In genomic region chr7:46661591-46662090, GRCm38 (mm10) we compare ENCODE assay signal across 21 mouse cellular contexts. TPM values are rescaled to one million over a fixed set of nuclear protein-coding genes. Genes with fewer than 3 reads are reported as not detected.
A peak's percentile ranks its signal among the peaks of the same experiment; 100 is the strongest.
DNase-seq lines count a peak whose midpoint lies in the region; ATAC-seq and TF ChIP-seq lines count a peak whose summit lies in the region.
"Had no signal": no experiment of that assay in that cellular context is flagged by ENCODE, and none has a peak within 500 bp of the region (broad histone marks: within the 10 kb centered on the region; RNA-seq: fewer than 3 reads in every experiment).

No protein-coding gene starts in this region.

- peak overlapping the region; percentile 39; the same call in 1 of the 2 replicates for H3K9ac ChIP-seq in hindbrain, embryonic 13.5 days
- no peak overlapping the region for H3K9ac ChIP-seq in midbrain, embryonic 14.5 days (replicated peaks; ENCODE audit: low read length)
- H3K9ac ChIP-seq in heart, embryonic 12.5 days, result no peak overlapping the region
- H3K9ac ChIP-seq: liver, postnatal 0 days had no signal

- peaks cover 37% of the 10 kb centered on the region for H3K36me3 ChIP-seq in G1E (replicated peaks)
- H3K36me3 ChIP-seq in hindbrain, embryonic 13.5 days, result no peaks in the 10 kb centered on the region
- H3K36me3 ChIP-seq in midbrain, embryonic 14.5 days (ENCODE audit: control insufficient read depth, insufficient read depth, low read length), result no peaks in the 10 kb centered on the region
- H3K36me3 ChIP-seq in heart, embryonic 12.5 days, result no peaks in the 10 kb centered on the region
- H3K36me3 ChIP-seq: embryonic facial prominence, embryonic 10.5 days had no signal

- peak overlapping the region; percentile 40; the same call in 1 of the 2 replicates for H3K4me3 ChIP-seq in G1E (ENCODE audit: low read depth, low read length)
- H3K4me3 ChIP-seq in hindbrain, embryonic 13.5 days, result peak overlapping the region; percentile 16
- peak overlapping the region; percentile 1; the same call in 1 of the 2 replicates for H3K4me3 ChIP-seq in midbrain, embryonic 14.5 days (replicated peaks; ENCODE audit: low read depth, low read length)
- H3K4me3 ChIP-seq in heart, embryonic 12.5 days, result no peak overlapping the region
- H3K4me3 ChIP-seq: embryonic facial prominence, embryonic 10.5 days; gastrocnemius, adult 2 months had no signal

- no peaks in the 10 kb centered on the region for H3K9me3 ChIP-seq in G1E (replicated peaks)
- no peaks in the 10 kb centered on the region for H3K9me3 ChIP-seq in hindbrain, embryonic 13.5 days
- no peaks in the 10 kb centered on the region for H3K9me3 ChIP-seq in midbrain, embryonic 14.5 days (ENCODE audit: control insufficient read depth, low read length)
- no peaks in the 10 kb centered on the region for H3K9me3 ChIP-seq in heart, embryonic 12.5 days (replicated peaks)
- H3K9me3 ChIP-seq: embryonic facial prominence, embryonic 10.5 days had no signal

- DNase-seq in G1E (ENCODE audit: low spot score), result no peak
- DNase-seq in embryo, embryonic 9.5 days (ENCODE audit: extremely low spot score), result peak; percentile 30
- DNase-seq in midbrain, embryonic 14.5 days, result peak; percentile 33
- DNase-seq in adrenal gland, postnatal 36 days, result no peak
- no peak for DNase-seq in thymus, postnatal 10 days (ENCODE audit: low spot score in 2 of 2)
- no peak for DNase-seq in gastrocnemius, adult 8-10 months (ENCODE audit: low spot score in 2 of 2)
- DNase-seq: cerebellum, adult 8-10 months; gastrocnemius, adult 2 months; kidney, adult 2 months; kidney, postnatal 4 days; liver, postnatal 0 days; right cerebral cortex, postnatal 25 days; thymus, adult 18-20 months had no signal

- H3K27me3 ChIP-seq in G1E (ENCODE audit: insufficient read depth, low read length), result no peaks in the 10 kb centered on the region
- H3K27me3 ChIP-seq in hindbrain, embryonic 13.5 days, result peaks cover 26% of the 10 kb centered on the region
- H3K27me3 ChIP-seq in midbrain, embryonic 14.5 days (ENCODE audit: control insufficient read depth, insufficient read depth, low read length), result peaks cover 6% of the 10 kb centered on the region; the same call in 1 of the 2 replicates
- H3K27me3 ChIP-seq in heart, embryonic 12.5 days (replicated peaks), result peaks cover 15% of the 10 kb centered on the region

- H3K4me2 ChIP-seq in hindbrain, embryonic 13.5 days, result peak overlapping the region; percentile 35; the same call in 1 of the 2 replicates
- H3K4me2 ChIP-seq in midbrain, embryonic 14.5 days (ENCODE audit: low read length), result peak overlapping the region; percentile 40
- H3K4me2 ChIP-seq in heart, embryonic 12.5 days, result no peak overlapping the region
- H3K4me2 ChIP-seq: heart, embryonic 11.5 days had no signal

- 12% methylated on average over 18 of the region's 18 CpGs for WGBS in hindbrain, embryonic 13.5 days
- 4% methylated on average over 18 of the region's 18 CpGs for WGBS in midbrain, embryonic 14.5 days
- 65% methylated on average over 18 of the region's 18 CpGs for WGBS in heart, embryonic 12.5 days

- TF ChIP-seq CTCF in G1E (IDR thresholded peaks at IDR 0.05; ENCODE audit: low read depth, low read length), result no peak

- no peak for ATAC-seq in G1E (ENCODE audit: extremely low read depth, insufficient number of reproducible peaks, low FRiP score, poor library complexity, severe bottlenecking)
- ATAC-seq in hindbrain, embryonic 13.5 days (ENCODE audit: low FRiP score), result no peak
- ATAC-seq in midbrain, embryonic 14.5 days (ENCODE audit: low FRiP score, low TSS enrichment), result no peak
- no peak for ATAC-seq in heart, embryonic 12.5 days (ENCODE audit: insufficient number of reproducible peaks, low FRiP score)
- ATAC-seq: activated CD4-positive, CD25-positive, alpha-beta regulatory T cell, adult 4 months; liver, postnatal 0 days had no signal

- peaks cover 46% of the 10 kb centered on the region for H3K4me1 ChIP-seq in G1E (ENCODE audit: insufficient read depth, low read depth, low read length)
- peaks cover 10% of the 10 kb centered on the region for H3K4me1 ChIP-seq in hindbrain, embryonic 13.5 days (replicated peaks)
- H3K4me1 ChIP-seq in midbrain, embryonic 14.5 days (ENCODE audit: control insufficient read depth, insufficient read depth, low read length), result 0 out of 2 replicates have a peak, but pooled peaks cover 3% of the 10 kb centered on the region
- no peaks in the 10 kb centered on the region for H3K4me1 ChIP-seq in heart, embryonic 12.5 days (replicated peaks)

- no peak overlapping the region for H3K27ac ChIP-seq in hindbrain, embryonic 13.5 days
- no peak overlapping the region for H3K27ac ChIP-seq in midbrain, embryonic 14.5 days (replicated peaks; ENCODE audit: low read depth, low read length)
- H3K27ac ChIP-seq in heart, embryonic 12.5 days (ENCODE audit: poor library complexity, severe bottlenecking), result no peak overlapping the region
- H3K27ac ChIP-seq: embryonic facial prominence, embryonic 10.5 days; gastrocnemius, adult 2 months; macrophage had no signal

RNA-seq across cellular contexts. Expression of gene Tph1, which starts 10.7 kb away (rescaled TPM):
- 171 and 201 TPM in 2 replicates for total RNA-seq in G1E (2014; fragmentation: Nextera tagmentation)
- total RNA-seq in G1E (2017), result 386 and 387 TPM in 2 replicates
- polyA plus RNA-seq in G1E (2012), result 2.1 and 3.6 TPM in 2 replicates
- 0.43 and 0.62 TPM in 2 replicates for polyA plus RNA-seq in hindbrain, embryonic 13.5 days (2015; fragmentation: Nextera tagmentation; extraction: Ambion mirVana)
- 0.28 and 0.32 TPM in 2 replicates for polyA plus RNA-seq in midbrain, embryonic 14.5 days (2014; fragmentation: Nextera tagmentation; extraction: Ambion mirVana)
- total RNA-seq in adrenal gland, postnatal 36 days (2021), result under 1 TPM in 1 of 2 experiments, not detected in 1; 0.07 TPM
- not detected in 2 replicates for polyA plus RNA-seq in heart, embryonic 12.5 days (2016; fragmentation: Nextera tagmentation; extraction: Ambion mirVana)
- total RNA-seq in gastrocnemius, adult 8-10 months (2022), result under 1 TPM; 0.29 to 0.85 (median 0.39) TPM
- total RNA-seq: hematopoietic stem cell, adult 5-6 weeks; neutrophil, adult 5-6 weeks had no signal
- polyA plus RNA-seq: heart, embryonic 11.5 days; kidney, adult 2 months; liver, postnatal 0 days; macrophage had no signal

RNA-seq across cellular contexts. Expression of gene Sergef, which starts 22.0 kb away (rescaled TPM):
- total RNA-seq in G1E (2014; fragmentation: Nextera tagmentation), result 13.0 and 14.9 TPM in 2 replicates
- 36.2 and 36.5 TPM in 2 replicates for total RNA-seq in G1E (2017)
- 9.5 and 10.9 TPM in 2 replicates for polyA plus RNA-seq in G1E (2012)
- polyA plus RNA-seq in hindbrain, embryonic 13.5 days (2015; fragmentation: Nextera tagmentation; extraction: Ambion mirVana), result 34.5 and 36.8 TPM in 2 replicates
- polyA plus RNA-seq in midbrain, embryonic 14.5 days (2014; fragmentation: Nextera tagmentation; extraction: Ambion mirVana), result 31.1 and 36.5 TPM in 2 replicates
- 10 to 100 TPM; 21.9 to 22.1 TPM for total RNA-seq in adrenal gland, postnatal 36 days (2021)
- 9.8 and 11.3 TPM in 2 replicates for polyA plus RNA-seq in heart, embryonic 12.5 days (2016; fragmentation: Nextera tagmentation; extraction: Ambion mirVana)
- total RNA-seq in gastrocnemius, adult 8-10 months (2022), result 1 to 10 TPM; 1.5 to 3.8 (median 3.1) TPM

RNA-seq across cellular contexts. Expression of gene Saal1, which starts 48.8 kb away (rescaled TPM):
- total RNA-seq in G1E (2014; fragmentation: Nextera tagmentation), result 34.4 and 48.6 TPM in 2 replicates
- total RNA-seq in G1E (2017), result 23.9 and 28.1 TPM in 2 replicates
- 4.4 and 4.6 TPM in 2 replicates for polyA plus RNA-seq in G1E (2012)
- 16.1 and 17.6 TPM in 2 replicates for polyA plus RNA-seq in hindbrain, embryonic 13.5 days (2015; fragmentation: Nextera tagmentation; extraction: Ambion mirVana)
- polyA plus RNA-seq in midbrain, embryonic 14.5 days (2014; fragmentation: Nextera tagmentation; extraction: Ambion mirVana), result 13.4 and 19.5 TPM in 2 replicates
- 1 to 10 TPM; 8.6 to 9.0 TPM for total RNA-seq in adrenal gland, postnatal 36 days (2021)
- 16.2 and 16.5 TPM in 2 replicates for polyA plus RNA-seq in heart, embryonic 12.5 days (2016; fragmentation: Nextera tagmentation; extraction: Ambion mirVana)
- total RNA-seq in gastrocnemius, adult 8-10 months (2022), result 1 to 10 TPM; 2.5 to 3.7 (median 3.4) TPM

RNA-seq across cellular contexts. Expression of gene Saa3, which starts 53.9 kb away (rescaled TPM):
- not detected in 2 replicates for total RNA-seq in G1E (2014; fragmentation: Nextera tagmentation)
- total RNA-seq in G1E (2017), result 1.0 TPM in 1 of 2 replicates, not detected in the other
- polyA plus RNA-seq in G1E (2012), result not detected in 2 replicates
- 0.35 TPM in 1 of 2 replicates, not detected in the other for polyA plus RNA-seq in hindbrain, embryonic 13.5 days (2015; fragmentation: Nextera tagmentation; extraction: Ambion mirVana)
- polyA plus RNA-seq in midbrain, embryonic 14.5 days (2014; fragmentation: Nextera tagmentation; extraction: Ambion mirVana), result not detected in 2 replicates
- 1 to 10 TPM; 2.1 to 2.9 TPM for total RNA-seq in adrenal gland, postnatal 36 days (2021)
- polyA plus RNA-seq in heart, embryonic 12.5 days (2016; fragmentation: Nextera tagmentation; extraction: Ambion mirVana), result 0.20 TPM in 1 of 2 replicates, not detected in the other
- not detected for total RNA-seq in gastrocnemius, adult 8-10 months (2022)
- total RNA-seq: gastrocnemius, adult 2 months; hematopoietic stem cell, adult 5-6 weeks; neutrophil, adult 5-6 weeks had no signal
- polyA plus RNA-seq: activated CD4-positive, CD25-positive, alpha-beta regulatory T cell, adult 4 months; embryonic facial prominence, embryonic 10.5 days; heart, embryonic 11.5 days had no signal

Comparison
In these comparisons a context has a peak if more than half of its experiments do, and no peak if none do; other contexts are left out.
1. DNase-seq: peak in embryo, embryonic 9.5 days (single experiment) and midbrain, embryonic 14.5 days (single experiment); none in G1E (single experiment), adrenal gland, postnatal 36 days (0 of 2), thymus, postnatal 10 days (0 of 2) and gastrocnemius, adult 8-10 months (0 of 2).